Mouse (Mus musculus): ENCODE results near the gene Hist4h4. TPM values are rescaled to one million over a fixed set of nuclear protein-coding genes. Genes with fewer than 3 reads are reported as not detected.
A peak's percentile ranks its signal among the peaks of the same experiment; 100 is the strongest.

The Hist4h4 gene
- polyA plus RNA-seq, 1 experiment from 2014 or later = 1.4 TPM

DNA sequence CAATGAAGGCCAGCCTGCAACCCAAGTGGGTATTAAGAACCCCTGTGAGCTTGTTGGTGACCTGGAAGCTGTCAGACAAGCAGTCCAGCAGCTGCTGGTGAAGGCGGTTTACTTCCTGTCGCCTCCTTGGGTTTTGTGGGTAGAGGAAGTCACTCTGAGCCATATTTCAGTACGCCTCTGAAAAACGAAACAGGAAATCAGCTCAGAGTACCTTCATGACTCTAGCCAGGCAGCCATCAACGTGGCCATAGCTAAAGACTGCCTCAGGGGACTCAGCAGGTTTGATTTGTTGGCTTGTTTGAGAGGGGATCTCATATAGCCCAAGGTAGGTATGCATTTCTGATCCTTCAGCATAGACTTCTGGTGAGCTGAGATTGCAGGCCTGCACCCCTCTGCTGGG is 27.5 kb upstream of the Hist4h4 start:
- no peak for ATAC-seq
- Histone ChIP-seq H3K27me3 (ENCODE audit: insufficient read depth, low read length) (no peaks in the 10 kb centered on the region), H3K27ac (ENCODE audit: low read depth) (0 out of 2 replicates have a peak overlapping the region, but pooled peaks have one; percentile 29), H3K9me3 (ENCODE audit: low read length) (no peaks in the 10 kb centered on the region), H3K36me3 (replicated peaks; ENCODE audit: insufficient read depth, low read length) (no peaks in the 10 kb centered on the region), H3K4me1 (ENCODE audit: insufficient read depth) (peaks cover 12% of the 10 kb centered on the region), H3K4me3 (ENCODE audit: low read depth, low read length) (no peak overlapping the region), H3K4me2 (ENCODE audit: low read depth, low read length) (0 out of 2 replicates have a peak overlapping the region, but pooled peaks have one; percentile 14), H3K9ac (replicated peaks) (no peak overlapping the region)
- WGBS (ENCODE audit: insufficient replicate concordance) = 31% methylated on average over 5 of the region's 5 CpGs
- DNase-seq = no peak
- TF ChIP-seq CTCF (IDR thresholded peaks at IDR 0.05; ENCODE audit: low read depth) (no peak), EP300 (IDR thresholded peaks at IDR 0.05; ENCODE audit: low read depth) (no peak)

DNA sequence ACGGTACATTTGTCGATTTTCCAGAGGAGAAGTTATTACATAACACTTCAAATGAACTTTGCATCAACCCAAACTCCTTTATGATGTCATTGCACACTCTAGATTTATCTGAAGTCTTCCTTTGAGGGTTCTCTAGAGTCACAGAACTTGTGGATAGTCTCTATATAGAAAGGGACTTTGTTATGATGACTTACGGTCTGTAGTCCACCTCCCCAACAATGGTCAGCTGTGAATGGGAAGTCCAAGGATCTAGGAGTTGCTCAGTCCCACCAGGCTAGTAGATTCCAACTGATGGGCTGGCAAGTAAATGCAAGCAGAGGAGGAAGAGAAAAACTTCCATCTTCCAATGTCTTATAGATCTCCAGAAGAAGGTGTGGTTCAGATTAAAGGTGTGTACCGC is 24.5 kb upstream of the Hist4h4 start:
- H3K9me3 ChIP-seq (ENCODE audit: low read length) = no peaks in the 10 kb centered on the region
- WGBS (ENCODE audit: insufficient replicate concordance) = 31% methylated on average over 4 of the region's 4 CpGs
- peak overlapping the region; percentile 76 for H3K4me2 ChIP-seq (ENCODE audit: low read depth, low read length)
- no peak overlapping the region for H3K9ac ChIP-seq (replicated peaks)
- no peak for TF ChIP-seq CTCF (IDR thresholded peaks at IDR 0.05; ENCODE audit: low read depth)
- TF ChIP-seq EP300 (IDR thresholded peaks at IDR 0.05; ENCODE audit: low read depth) = no peak
- H3K4me3 ChIP-seq (ENCODE audit: low read depth, low read length) = peak overlapping the region; percentile 93
- no peaks in the 10 kb centered on the region for H3K27me3 ChIP-seq (ENCODE audit: insufficient read depth, low read length)
- H3K36me3 ChIP-seq (replicated peaks; ENCODE audit: insufficient read depth, low read length) = peaks cover 19% of the 10 kb centered on the region
- peaks cover 16% of the 10 kb centered on the region for H3K4me1 ChIP-seq (ENCODE audit: insufficient read depth)
- peak overlapping the region; percentile 76 for H3K27ac ChIP-seq (ENCODE audit: low read depth)
- ATAC-seq (no peak), DNase-seq (no peak)

DNA sequence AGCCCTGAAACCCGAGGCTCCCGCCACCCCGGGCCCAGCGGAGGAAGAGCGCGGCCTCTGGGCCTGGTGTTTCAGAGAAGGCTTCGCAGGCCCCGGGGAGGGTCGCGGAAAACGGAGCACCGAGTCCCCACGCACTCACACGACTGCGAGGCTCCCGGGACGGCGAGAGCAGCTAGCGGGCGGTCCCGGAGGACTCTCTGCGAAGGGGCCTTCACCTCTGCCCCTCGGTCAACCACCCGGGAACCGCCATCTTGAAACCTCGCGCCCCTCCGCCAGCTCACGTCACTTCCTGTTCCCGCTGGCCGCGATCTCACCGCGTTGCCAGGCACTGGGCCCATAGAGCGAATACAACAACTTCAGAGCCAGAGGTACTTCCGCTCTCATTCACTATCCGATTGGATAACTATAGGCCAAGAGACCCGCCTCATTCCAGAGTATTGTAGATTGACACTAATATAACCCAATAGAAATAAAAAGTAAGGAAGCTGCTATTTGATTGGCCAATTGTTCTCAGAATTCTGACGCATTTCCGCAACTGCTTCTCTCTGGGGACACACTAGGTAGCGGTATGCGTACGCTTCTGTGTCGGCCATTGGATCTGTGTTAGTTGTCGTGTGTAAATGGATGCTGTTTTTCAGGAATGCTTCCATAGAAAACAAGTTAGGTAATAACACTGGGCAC is 23.8 kb upstream of the Hist4h4 start, which contains the start of gene Wbp11:
Wbp11 (minus strand) TSS at position 353 of the 681 bp plus-strand sequence.
- WGBS (ENCODE audit: insufficient replicate concordance) = under 1% methylated on average over 45 of the region's 45 CpGs
- peak; percentile 100 for ATAC-seq

DNA sequence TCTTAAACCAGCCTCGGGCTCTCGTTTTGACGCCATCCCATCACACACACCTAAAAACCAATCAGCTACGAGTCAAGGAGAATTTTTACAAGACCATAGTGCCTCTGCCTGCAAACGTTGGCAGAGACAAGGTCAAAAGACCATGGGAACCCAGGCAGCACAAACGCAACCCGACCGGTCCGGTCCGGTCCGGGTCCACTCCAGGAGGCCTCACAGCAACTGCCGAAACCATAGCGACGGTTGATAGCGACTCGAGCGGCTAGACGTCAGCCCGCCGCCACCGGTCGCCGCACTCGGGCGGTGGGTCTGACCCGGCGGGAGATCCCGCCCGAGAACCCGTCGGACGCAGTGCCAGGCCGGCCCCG is 23.3 kb upstream of the Hist4h4 start, which contains the start of gene BC049715:
BC049715 (plus strand) TSS at position 111 of the 365 bp plus-strand sequence.
- H3K4me3 ChIP-seq (ENCODE audit: low read depth, low read length) = peak within 1 kb of the TSS; percentile 93
- peak within 1 kb of the TSS; percentile 90 for H3K27ac ChIP-seq (ENCODE audit: low read depth)
- H3K9ac ChIP-seq (replicated peaks) = peak within 1 kb of the TSS; percentile 98
- H3K4me2 ChIP-seq (ENCODE audit: low read depth, low read length) = peak within 1 kb of the TSS; percentile 89
- no peaks in the 10 kb centered on the region for H3K27me3 ChIP-seq (ENCODE audit: insufficient read depth, low read length)
- ATAC-seq (peak; percentile 26), DNase-seq (no peak)
- no peak for TF ChIP-seq EP300 (IDR thresholded peaks at IDR 0.05; ENCODE audit: low read depth)
- TF ChIP-seq CTCF (IDR thresholded peaks at IDR 0.05; ENCODE audit: low read depth) = no peak
- H3K9me3 ChIP-seq (ENCODE audit: low read length) = no peaks in the 10 kb centered on the region
- H3K36me3 ChIP-seq (replicated peaks; ENCODE audit: insufficient read depth, low read length) = peaks cover 27% of the 10 kb centered on the region
- peaks cover 16% of the 10 kb centered on the region for H3K4me1 ChIP-seq (ENCODE audit: insufficient read depth)
- WGBS (ENCODE audit: insufficient replicate concordance) = under 1% methylated on average over 34 of the region's 34 CpGs

More for the DNA sequence above, 23.8 kb upstream of the Hist4h4 start, which contains the start of gene Wbp11:
- H3K27ac ChIP-seq (ENCODE audit: low read depth) = peak within 1 kb of the TSS; percentile 90
- H3K4me1 ChIP-seq (ENCODE audit: insufficient read depth) = peaks cover 16% of the 10 kb centered on the region
- no peaks in the 10 kb centered on the region for H3K27me3 ChIP-seq (ENCODE audit: insufficient read depth, low read length)
- H3K36me3 ChIP-seq (replicated peaks; ENCODE audit: insufficient read depth, low read length) = peaks cover 21% of the 10 kb centered on the region
- TF ChIP-seq EP300 (IDR thresholded peaks at IDR 0.05; ENCODE audit: low read depth) (peak; percentile 56; the same call in 1 of the 2 replicates), CTCF (IDR thresholded peaks at IDR 0.05; ENCODE audit: low read depth) (peak; percentile 67)
- peak within 1 kb of the TSS; percentile 93 for H3K4me3 ChIP-seq (ENCODE audit: low read depth, low read length)
- H3K4me2 ChIP-seq (ENCODE audit: low read depth, low read length) = peak within 1 kb of the TSS; percentile 89
- DNase-seq = peak; percentile 95
- H3K9me3 ChIP-seq (ENCODE audit: low read length) = no peaks in the 10 kb centered on the region
- peak within 1 kb of the TSS; percentile 98 for H3K9ac ChIP-seq (replicated peaks)

DNA sequence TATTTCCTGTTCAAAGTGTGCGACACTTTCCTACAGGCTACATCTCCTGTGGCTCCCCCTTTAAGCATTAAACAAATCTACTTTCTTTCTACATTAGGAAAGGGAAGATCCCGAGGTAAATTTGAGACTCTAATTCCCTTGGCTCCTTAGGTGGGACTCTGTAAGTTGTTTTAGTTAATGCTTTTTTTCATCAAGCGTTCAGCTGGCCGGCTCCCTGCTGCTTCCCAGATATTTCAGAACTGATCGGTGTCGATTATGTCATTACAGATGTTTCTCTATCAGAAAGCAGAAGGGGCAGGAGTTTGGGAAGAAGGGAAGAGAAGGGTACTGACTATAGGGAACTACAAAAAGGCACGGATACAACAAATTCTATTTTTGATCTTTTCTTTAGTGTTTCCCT is 22.9 kb upstream of the Hist4h4 start:
- peak overlapping the region; percentile 89 for H3K4me2 ChIP-seq (ENCODE audit: low read depth, low read length)
- H3K9ac ChIP-seq (replicated peaks) = peak overlapping the region; percentile 98
- H3K4me1 ChIP-seq (ENCODE audit: insufficient read depth) = peaks cover 16% of the 10 kb centered on the region
- H3K36me3 ChIP-seq (replicated peaks; ENCODE audit: insufficient read depth, low read length) = peaks cover 29% of the 10 kb centered on the region
- no peaks in the 10 kb centered on the region for H3K9me3 ChIP-seq (ENCODE audit: low read length)
- no peak for DNase-seq
- peak overlapping the region; percentile 90 for H3K27ac ChIP-seq (ENCODE audit: low read depth)
- H3K27me3 ChIP-seq (ENCODE audit: insufficient read depth, low read length) = no peaks in the 10 kb centered on the region
- no peak for ATAC-seq
- TF ChIP-seq CTCF (IDR thresholded peaks at IDR 0.05; ENCODE audit: low read depth) (no peak), EP300 (IDR thresholded peaks at IDR 0.05; ENCODE audit: low read depth) (no peak)
- whole genome bisulfite sequencing (ENCODE audit: insufficient replicate concordance) = 4% methylated on average over 7 of the region's 7 CpGs
- peak overlapping the region; percentile 93 for H3K4me3 ChIP-seq (ENCODE audit: low read depth, low read length)

DNA sequence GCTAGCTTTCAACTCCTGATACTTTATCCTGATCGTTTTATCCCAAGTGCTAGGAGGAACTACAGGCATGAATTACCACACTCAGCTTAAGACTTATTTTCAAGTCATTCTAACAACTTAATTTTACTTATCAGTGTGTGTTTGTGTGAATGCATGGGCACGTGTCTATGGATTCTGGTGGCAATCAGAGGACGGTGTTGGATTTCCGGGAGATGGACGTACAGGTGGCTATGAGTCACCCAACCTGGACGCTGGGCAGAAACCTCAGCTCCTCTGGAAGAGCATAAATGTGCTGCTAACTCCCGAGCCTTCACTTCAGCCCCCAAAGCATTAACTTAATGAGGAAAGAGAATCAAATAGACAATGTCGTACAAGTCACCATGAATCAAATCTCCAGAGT is 20.8 kb upstream of the Hist4h4 start:
- no peaks in the 10 kb centered on the region for H3K9me3 ChIP-seq (ENCODE audit: low read length)
- no peak overlapping the region for H3K4me3 ChIP-seq (ENCODE audit: low read depth, low read length)
- H3K36me3 ChIP-seq (replicated peaks; ENCODE audit: insufficient read depth, low read length) = peaks cover 51% of the 10 kb centered on the region
- TF ChIP-seq CTCF (IDR thresholded peaks at IDR 0.05; ENCODE audit: low read depth) (no peak), EP300 (IDR thresholded peaks at IDR 0.05; ENCODE audit: low read depth) (no peak)
- 95% methylated on average over 8 of the region's 8 CpGs for WGBS (ENCODE audit: insufficient replicate concordance)
- no peak overlapping the region for H3K27ac ChIP-seq (ENCODE audit: low read depth)
- no peaks in the 10 kb centered on the region for H3K27me3 ChIP-seq (ENCODE audit: insufficient read depth, low read length)
- ATAC-seq (no peak), DNase-seq (no peak)
- H3K9ac ChIP-seq (replicated peaks) = no peak overlapping the region
- peaks cover 16% of the 10 kb centered on the region for H3K4me1 ChIP-seq (ENCODE audit: insufficient read depth)
- H3K4me2 ChIP-seq (ENCODE audit: low read depth, low read length) = no peak overlapping the region

All from liver, postnatal 0 days (tissue).